Mouse (Mus musculus): ENCODE measurements around the gene Gna15. TPM values are rescaled to one million over a fixed set of nuclear protein-coding genes. Genes with fewer than 3 reads are reported as not detected.

Gene Gna15
- polyA plus RNA-seq, 1 experiment, result 1.4 TPM

DNA sequence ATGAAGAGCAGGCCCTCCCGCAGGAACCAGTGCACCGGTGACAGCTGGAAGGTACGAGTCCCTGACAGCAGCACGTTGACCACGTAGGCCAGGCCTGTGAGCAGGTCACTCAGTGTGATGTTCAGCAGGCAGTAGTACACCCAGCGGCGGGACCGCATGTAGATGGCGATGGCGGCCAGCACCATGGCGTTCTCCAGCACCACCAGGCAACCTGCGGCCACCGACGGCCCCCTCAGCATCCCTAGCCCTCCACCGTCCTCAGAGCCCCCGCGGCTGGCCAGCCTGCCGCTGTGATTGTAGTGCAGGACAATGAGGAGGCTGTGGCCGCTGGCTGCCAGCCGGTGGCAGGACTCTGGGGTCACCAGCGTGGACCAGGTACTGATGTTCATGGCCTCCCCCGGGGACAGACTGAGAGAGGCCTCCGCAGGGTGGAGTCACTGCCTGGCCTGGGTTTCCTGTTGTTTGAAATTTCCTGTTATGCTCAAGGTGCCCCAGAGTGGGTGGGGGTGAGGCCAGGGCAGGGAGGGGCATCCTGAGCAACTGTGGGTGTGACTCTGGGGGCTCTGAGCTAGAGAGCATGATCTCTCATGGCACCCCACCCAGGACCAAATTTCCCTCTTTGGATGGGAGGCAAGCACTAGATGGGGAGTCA is 24.6 kb downstream of the Gna15 start:
- no peak for DNase-seq
- no peak overlapping the region for H3K27ac ChIP-seq (ENCODE audit: insufficient read depth, low read length)

DNA sequence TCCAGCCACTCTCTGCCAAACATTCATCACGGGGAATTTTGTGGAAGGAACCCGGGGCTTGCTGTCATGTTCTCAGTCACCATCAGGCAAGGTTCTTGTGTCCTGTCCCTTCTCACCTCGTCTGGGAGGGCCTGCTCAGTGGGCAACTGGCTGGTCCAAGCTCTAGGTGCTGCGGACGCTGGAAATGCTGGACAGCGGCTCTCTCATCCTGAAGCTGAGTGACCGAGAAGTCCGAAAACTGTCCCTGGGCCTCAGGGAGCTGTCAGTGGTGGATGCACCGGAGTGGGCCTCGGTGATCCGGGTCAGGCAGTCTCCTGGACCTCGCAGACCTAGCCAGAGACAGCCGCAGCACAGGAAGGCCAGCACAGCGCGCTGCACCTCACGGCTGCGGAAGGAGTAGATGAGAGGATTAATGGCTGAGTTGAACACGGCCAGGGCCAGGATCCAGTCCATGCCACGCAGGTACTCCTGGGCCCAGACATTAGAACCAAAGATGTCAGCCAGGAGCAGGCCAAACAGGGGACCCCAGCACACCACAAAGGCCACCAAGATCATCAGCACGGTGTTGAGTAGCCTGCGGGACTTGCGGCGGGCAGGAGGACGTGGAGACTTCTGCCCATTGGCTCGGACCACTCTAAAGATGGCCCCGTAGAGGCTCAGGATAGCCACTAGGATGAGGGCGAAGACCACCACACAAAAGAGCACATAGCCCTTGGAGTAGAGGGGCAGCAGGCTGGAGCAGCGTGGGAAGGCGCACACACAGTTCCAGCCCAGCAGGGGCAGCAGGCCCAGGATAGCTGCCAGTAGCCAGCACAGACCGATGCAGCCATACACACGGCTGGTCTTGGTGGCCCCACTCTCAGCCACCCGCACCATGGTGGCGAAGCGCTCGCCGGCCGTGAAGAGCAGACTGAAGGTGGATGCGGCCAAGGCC is 25.4 kb downstream of the Gna15 start:
- no peaks in the 10 kb centered on the region for H3K27me3 ChIP-seq (ENCODE audit: control insufficient read depth, insufficient read depth, low read length)
- no peak overlapping the region for H3K27ac ChIP-seq (ENCODE audit: insufficient read depth, low read length)
- TF ChIP-seq CTCF (IDR thresholded peaks at IDR 0.05; ENCODE audit: borderline replicate concordance, insufficient read depth, low read depth, low read length), result no peak
- H3K4me3 ChIP-seq (replicated peaks; ENCODE audit: insufficient read depth, low read depth, low read length), result no peak overlapping the region
- peaks cover 10% of the 10 kb centered on the region for H3K4me1 ChIP-seq (ENCODE audit: control insufficient read depth, insufficient read depth, low read length)
- no peak for DNase-seq
- WGBS, result 77% methylated on average over 38 of the region's 38 CpGs

More for the DNA sequence above, 24.6 kb downstream of the Gna15 start:
- TF ChIP-seq POLR2A (IDR thresholded peaks at IDR 0.05; ENCODE audit: borderline replicate concordance, insufficient read depth, low read length), result no peak
- no peak for TF ChIP-seq CTCF (IDR thresholded peaks at IDR 0.05; ENCODE audit: borderline replicate concordance, insufficient read depth, low read depth, low read length)
- WGBS, result 71% methylated on average over 23 of the region's 23 CpGs
- H3K4me3 ChIP-seq (replicated peaks; ENCODE audit: insufficient read depth, low read depth, low read length), result no peak overlapping the region
- H3K4me1 ChIP-seq (ENCODE audit: control insufficient read depth, insufficient read depth, low read length), result peaks cover 4% of the 10 kb centered on the region
- no peaks in the 10 kb centered on the region for H3K27me3 ChIP-seq (ENCODE audit: control insufficient read depth, insufficient read depth, low read length)

DNA sequence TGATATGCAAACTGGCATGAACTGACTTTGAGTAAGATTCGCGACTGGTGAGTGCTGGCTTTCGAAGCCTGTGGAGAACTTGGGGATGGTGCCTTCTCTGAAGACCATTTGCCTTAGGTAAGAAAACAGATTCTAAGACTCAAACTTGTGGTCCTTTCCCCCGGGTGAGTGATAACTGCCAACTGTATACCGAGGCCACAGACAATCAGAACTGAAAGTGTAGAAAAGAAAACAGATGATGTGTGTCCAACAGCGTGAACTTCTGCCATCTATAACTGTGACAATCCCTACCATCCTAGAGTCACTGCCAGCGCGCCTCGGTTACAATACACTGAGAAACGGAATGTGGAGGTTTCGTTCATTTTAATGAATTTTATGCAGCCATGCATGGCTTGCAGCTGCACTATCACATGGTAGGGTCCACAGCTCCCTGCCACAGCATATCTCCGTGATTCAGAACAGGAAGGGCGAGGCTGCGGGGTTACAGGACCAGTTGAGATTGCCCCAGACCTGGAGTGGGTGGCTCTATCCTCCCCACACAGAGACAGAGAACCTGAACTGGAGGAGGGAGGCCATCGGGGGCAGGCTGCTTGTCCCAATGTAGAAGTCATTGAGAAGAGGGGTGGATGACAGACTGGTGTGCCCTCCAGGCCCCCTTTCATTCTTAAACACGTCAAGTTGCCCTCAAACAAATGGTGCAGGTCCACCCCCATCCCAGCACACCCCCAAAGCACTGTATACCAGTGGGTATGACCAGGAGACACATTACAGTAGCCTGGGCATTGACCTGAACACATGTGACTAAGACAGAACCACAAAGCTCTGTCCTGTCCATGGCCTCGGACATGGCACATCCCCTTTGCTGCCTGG is 26.4 kb downstream of the Gna15 start:
- no peak for TF ChIP-seq CTCF (IDR thresholded peaks at IDR 0.05; ENCODE audit: borderline replicate concordance, insufficient read depth, low read depth, low read length)
- no peak overlapping the region for H3K4me3 ChIP-seq (replicated peaks; ENCODE audit: insufficient read depth, low read depth, low read length)
- no peak overlapping the region for H3K27ac ChIP-seq (ENCODE audit: insufficient read depth, low read length)
- no peaks in the 10 kb centered on the region for H3K27me3 ChIP-seq (ENCODE audit: control insufficient read depth, insufficient read depth, low read length)
- 76% methylated on average over 17 of the region's 17 CpGs for WGBS
- peaks cover 10% of the 10 kb centered on the region for H3K4me1 ChIP-seq (ENCODE audit: control insufficient read depth, insufficient read depth, low read length)
- no peak for DNase-seq

DNA sequence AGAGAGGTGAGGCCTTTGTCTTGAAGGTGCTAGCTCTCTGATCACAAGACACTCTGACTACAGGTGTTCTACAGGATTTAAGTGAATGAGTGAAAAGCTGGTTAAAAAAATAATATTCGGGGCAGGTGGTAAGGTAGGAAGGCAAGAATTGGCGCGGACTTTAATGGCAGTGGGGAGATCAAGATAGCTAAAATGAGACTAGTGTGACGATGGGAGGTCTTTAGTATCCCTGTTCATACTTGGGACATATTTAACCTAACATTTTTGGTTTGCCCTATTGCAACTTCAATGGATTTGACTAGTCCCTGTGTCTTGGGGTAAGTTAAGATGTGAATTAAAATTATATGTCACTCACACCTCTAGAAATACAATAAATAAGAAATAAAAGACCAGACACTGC is 27.1 kb downstream of the Gna15 start:
- Histone ChIP-seq H3K27me3 (ENCODE audit: control insufficient read depth, insufficient read depth, low read length) (no peaks in the 10 kb centered on the region), H3K27ac (ENCODE audit: insufficient read depth, low read length) (no peak overlapping the region), H3K4me1 (ENCODE audit: control insufficient read depth, insufficient read depth, low read length) (peaks cover 10% of the 10 kb centered on the region), H3K4me3 (replicated peaks; ENCODE audit: insufficient read depth, low read depth, low read length) (peak overlapping the region; percentile 32)
- WGBS, result 21% methylated on average over 4 of the region's 4 CpGs
- no peak for TF ChIP-seq CTCF (IDR thresholded peaks at IDR 0.05; ENCODE audit: borderline replicate concordance, insufficient read depth, low read depth, low read length)
- no peak for TF ChIP-seq POLR2A (IDR thresholded peaks at IDR 0.05; ENCODE audit: borderline replicate concordance, insufficient read depth, low read length)
- no peak for DNase-seq

DNA sequence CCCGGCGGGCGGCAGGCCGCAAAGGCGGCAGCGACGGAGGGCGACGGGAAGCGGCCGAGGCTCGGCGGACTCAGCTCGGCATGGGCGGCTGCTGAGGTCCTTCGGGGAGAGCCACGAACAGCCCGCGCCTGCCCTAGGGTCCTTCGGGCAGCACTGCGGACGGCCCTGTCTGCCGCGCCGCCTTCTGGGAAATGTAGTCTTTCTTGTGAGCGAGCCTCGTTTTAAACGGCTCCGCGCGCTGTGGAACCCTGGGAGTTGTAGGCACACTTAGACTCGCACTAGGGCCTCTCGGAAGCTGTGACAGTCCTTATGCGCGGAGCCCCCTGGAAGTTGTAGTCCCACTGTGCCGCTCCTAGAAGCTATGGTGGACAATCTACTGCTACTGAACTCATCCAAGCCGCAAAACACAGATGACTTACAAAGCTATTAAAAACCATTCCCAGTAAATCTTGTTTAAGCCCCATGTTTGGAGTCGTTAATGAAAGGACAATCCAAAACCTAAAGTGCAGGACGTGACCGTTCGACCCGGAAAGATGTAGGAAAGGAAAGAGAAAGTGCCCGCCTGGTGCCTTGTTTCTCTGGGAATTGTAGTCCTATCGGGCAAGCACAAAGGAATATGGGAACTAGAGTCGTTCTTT is 27.6 kb downstream of the Gna15 start, which contains the start of gene Ncln:
Ncln (minus strand) TSS at position 129 of the 638 bp plus-strand sequence.
- H3K4me1 ChIP-seq (ENCODE audit: control insufficient read depth, insufficient read depth, low read length), result peaks cover 10% of the 10 kb centered on the region
- under 1% methylated on average over 45 of the region's 45 CpGs for WGBS
- peak within 1 kb of the TSS; percentile 77 for H3K4me3 ChIP-seq (replicated peaks; ENCODE audit: insufficient read depth, low read depth, low read length)
- peak; percentile 98 to 99 for DNase-seq
- peak within 1 kb of the TSS; percentile 31; the same call in 1 of the 2 replicates for H3K27ac ChIP-seq (ENCODE audit: insufficient read depth, low read length)
- no peak for TF ChIP-seq CTCF (IDR thresholded peaks at IDR 0.05; ENCODE audit: borderline replicate concordance, insufficient read depth, low read depth, low read length)
- peak; percentile 74 for TF ChIP-seq POLR2A (IDR thresholded peaks at IDR 0.05; ENCODE audit: borderline replicate concordance, insufficient read depth, low read length)
- H3K27me3 ChIP-seq (ENCODE audit: control insufficient read depth, insufficient read depth, low read length), result no peaks in the 10 kb centered on the region

DNA sequence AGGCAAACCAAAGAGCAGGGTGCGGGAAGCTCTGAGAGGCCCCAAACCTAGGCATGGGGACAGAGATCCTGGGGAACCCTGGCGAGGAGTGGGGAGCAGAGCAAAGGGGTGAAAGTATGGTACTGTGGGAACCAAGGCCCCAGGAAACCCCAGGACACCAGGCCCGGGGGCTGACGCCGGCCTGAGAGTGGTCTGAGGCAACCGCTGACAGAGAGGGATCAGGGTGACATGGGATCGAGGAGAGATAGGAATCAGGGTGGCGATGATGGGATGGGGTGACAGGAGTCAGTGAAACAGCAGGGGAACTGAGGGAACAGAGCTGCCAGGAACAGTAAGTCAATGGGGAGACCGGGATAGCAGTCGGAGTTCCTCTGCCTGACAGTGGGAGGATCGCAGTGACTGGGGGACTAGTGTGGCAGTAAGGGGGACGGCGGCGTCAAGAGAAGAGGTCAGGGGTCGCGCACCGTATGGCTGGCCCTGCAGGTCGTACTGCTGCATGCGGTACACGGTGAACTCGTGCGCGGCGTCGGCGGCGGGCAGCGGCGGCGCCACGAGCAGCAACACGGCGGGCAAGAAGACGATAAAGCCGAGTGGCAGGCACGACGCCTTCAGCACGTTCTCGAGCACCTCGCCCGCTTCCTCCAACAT is 28.3 kb downstream of the Gna15 start:
- TF ChIP-seq POLR2A (IDR thresholded peaks at IDR 0.05; ENCODE audit: borderline replicate concordance, insufficient read depth, low read length), result no peak
- no peak for TF ChIP-seq CTCF (IDR thresholded peaks at IDR 0.05; ENCODE audit: borderline replicate concordance, insufficient read depth, low read depth, low read length)
- Histone ChIP-seq H3K4me3 (replicated peaks; ENCODE audit: insufficient read depth, low read depth, low read length) (peak overlapping the region; percentile 77), H3K27me3 (ENCODE audit: control insufficient read depth, insufficient read depth, low read length) (no peaks in the 10 kb centered on the region), H3K4me1 (ENCODE audit: control insufficient read depth, insufficient read depth, low read length) (peaks cover 10% of the 10 kb centered on the region), H3K27ac (ENCODE audit: insufficient read depth, low read length) (peak overlapping the region; percentile 25; the same call in 1 of the 2 replicates)
- no peak for DNase-seq
- under 1% methylated on average over 41 of the region's 41 CpGs for WGBS

Measured in cerebellum, adult 2 months (tissue).